Mouse (Mus musculus) c-Kit-positive CD71-positive TER-119-negative erythroid progenitor cells, embryonic 14.5 days (primary cell): ENCODE data around the gene Rpl21.

ENCODE experiments used
- DNase-seq: peaks from one replicate; pipeline ENCODE4 v3.0.0-alpha.2; 2013; ENCODE audit warnings: low read depth

Gene Rpl21

DNA sequence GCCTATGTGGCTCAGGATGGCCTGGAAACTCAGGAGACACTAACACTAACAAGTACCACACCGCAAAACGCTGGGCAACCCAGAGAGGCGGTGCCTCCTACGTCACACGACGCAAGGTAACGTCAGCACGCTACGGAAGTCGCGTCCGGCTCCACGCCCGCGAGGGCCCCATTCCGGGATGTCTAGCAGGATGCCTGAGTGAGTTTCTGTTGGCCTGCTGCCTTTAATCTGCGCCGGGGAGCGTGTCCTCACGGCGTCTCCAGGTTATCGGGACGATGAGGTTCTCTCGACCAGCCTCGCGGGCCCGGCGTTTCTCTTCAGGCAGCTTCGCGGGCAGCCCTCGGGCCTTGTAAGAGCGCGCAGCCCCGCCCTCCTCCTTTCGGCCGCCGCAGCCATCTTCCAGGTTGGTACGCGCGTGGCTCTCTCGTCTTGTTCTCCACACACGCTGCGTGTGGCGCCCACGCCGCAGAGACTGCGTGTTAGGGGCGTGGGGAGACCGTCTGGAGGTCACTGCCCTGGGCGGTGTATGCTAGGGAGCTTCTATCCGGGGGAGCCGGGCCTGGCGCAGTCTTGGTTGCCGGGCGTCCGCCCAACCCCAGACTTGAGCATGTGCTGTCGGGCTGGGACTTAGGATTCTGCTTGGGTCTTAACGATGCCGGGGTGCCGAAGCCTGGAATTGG lies at the start of gene Rpl21:
Gene Rpl21 (plus strand): TSS at position 122 of the 680 bp plus-strand sequence.
- DNase-seq, result peak; percentile 86

- no peak for DNase-seq
Measured at GRCm38 (mm10) chr5:146783300-146783699, 49.4 kb upstream of the Rpl21 start.

DNA sequence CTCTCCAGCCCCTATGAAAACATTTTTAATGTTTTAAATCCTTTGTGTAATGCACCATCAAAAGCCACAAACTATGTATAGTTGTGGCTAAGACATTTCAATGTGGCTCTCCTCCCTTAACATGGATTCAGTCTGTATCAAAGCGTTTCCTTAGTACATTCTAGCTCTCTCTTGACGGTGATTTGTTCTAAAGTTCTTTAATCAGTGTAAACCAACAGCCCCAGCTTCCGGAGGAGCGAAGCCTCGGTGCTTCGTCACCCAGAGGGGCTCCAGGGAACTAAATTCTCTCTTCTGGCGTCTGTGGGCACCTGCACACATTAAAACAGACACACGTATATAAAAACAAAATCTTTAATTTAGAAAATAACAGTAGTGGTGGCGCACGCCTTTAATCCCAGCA lies 48.8 kb upstream of the Rpl21 start:
- no peak for DNase-seq

- no peak for DNase-seq
Measured at GRCm38 (mm10) chr5:146786123-146786522, 46.6 kb upstream of the Rpl21 start.

GRCm38 (mm10) chr5:146789413-146789812 lies 43.3 kb upstream of the Rpl21 start:
- DNase-seq, result no peak

GRCm38 (mm10) chr5:146790944-146791343 lies 41.7 kb upstream of the Rpl21 start:
- no peak for DNase-seq

GRCm38 (mm10) chr5:146792140-146792791 lies 40.4 kb upstream of the Rpl21 start:
- DNase-seq, result no peak

- DNase-seq, result no peak
Measured at GRCm38 (mm10) chr5:146793630-146794083, 39.0 kb upstream of the Rpl21 start.

GRCm38 (mm10) chr5:146794084-146794852 lies 38.4 kb upstream of the Rpl21 start:
- DNase-seq, result no peak

DNA sequence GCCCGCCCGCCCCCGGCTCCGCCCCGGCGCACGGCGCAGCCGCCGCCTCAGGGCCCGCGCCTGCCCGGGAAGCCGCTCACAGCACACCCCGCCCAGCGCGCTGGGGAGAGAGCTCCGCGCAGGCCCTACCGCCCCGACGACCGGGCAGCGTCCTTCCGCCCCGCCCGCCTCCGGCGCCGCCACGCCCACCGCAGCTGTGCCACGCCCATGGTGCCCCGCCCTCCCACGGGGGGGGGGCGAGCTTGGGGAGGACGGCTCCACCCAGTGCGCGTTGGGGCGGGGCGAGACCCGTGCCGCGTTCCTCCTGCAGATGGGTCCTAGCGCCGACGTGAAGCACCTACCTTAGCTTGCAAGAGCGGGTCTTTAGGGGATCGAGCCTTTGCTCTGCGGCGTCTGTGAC lies 37.8 kb upstream of the Rpl21 start, which contains the start of gene Usp12:
Gene Usp12 (minus strand): TSS at position 154 of the 400 bp plus-strand sequence.
- peak; percentile 86 for DNase-seq

- DNase-seq, result no peak
Measured at GRCm38 (mm10) chr5:146795728-146796127, 37.0 kb upstream of the Rpl21 start.

GRCm38 (mm10) chr5:146798031-146798430 lies 34.7 kb upstream of the Rpl21 start:
- no peak for DNase-seq

DNA sequence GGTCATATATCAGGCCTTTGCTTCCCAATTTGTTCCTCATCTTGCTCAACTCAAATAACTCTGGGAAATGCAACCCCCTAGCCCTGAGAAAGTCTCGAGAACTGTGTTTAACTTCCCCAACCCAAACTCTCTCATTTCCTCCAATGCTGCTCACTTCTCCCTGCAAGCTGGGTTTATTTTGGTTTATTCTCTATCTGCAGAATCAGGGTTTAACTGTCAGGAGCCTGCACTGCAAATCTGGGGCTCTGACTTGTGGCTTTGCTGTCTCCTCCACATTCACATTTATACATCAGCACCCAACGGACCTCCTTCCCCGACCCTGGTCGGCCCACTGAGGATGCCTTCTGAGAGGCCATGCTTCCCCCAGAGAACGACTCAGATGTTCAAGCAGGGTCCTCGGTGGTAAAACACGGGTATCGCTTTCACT lies 26.7 kb upstream of the Rpl21 start:
- DNase-seq, result no peak

DNA sequence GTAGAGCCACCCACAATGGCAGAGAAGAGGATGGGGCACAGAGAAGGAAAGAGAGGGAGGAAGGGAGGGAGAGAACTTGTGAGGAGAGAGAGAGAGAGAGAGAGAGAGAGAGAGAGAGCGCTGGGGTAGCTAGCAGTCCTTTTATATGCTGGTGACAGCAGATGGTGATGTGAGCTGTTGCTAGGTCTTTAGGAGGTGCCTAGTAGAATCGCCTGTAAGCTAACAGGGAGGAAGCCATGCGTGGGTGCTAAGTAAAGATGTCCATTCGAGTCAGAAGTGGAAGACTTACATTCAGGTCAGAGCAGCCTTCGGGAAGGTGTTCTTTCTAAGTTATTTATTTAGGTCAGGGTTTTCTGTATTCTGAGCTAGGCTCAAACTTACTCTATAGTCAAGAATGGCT lies 22.7 kb upstream of the Rpl21 start:
- no peak for DNase-seq

DNA sequence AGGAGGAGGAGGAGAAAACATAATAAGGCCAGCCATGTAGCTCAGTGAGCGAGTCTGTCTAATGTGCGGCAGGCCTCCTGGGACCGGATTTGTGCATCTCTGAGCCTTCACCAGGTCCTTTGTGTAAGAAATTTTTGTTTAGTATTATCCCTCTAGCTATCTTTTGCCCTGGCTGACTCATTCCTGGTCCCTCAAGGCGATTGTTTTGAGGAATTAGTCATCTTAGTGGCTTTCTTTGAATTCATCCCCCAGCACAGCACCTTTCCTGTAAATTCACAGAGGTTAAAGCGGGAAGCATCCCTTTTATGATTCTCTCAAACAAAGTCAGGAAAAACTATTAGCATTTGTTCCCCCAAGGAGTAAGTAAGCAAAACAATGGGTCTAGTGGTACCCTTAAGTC lies 19.8 kb upstream of the Rpl21 start:
- DNase-seq, result no peak

- no peak for DNase-seq
Measured at GRCm38 (mm10) chr5:146813421-146813820, 19.3 kb upstream of the Rpl21 start.

GRCm38 (mm10) chr5:146815394-146815793 lies 17.3 kb upstream of the Rpl21 start:
- DNase-seq, result no peak

DNA sequence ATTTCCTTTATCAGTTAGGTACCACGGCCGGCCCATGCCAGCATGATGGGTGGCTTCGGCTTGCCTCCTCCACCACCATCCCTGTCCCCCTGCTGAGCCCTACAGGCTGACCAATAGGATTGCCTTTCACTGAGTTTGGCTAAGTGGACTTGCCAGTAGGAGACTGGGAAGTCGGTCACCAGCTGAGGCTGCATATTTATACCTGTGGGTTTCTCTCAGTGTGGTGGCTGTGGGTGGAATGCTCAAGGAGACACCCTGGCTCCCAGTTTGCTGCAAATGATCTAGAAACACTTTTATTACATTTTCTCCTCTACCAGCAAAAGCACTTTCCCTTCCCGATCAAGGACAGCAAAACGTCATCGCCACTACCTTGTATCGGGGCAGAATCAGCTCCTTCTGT lies 15.1 kb upstream of the Rpl21 start:
- DNase-seq, result no peak

- DNase-seq, result no peak
Measured at GRCm38 (mm10) chr5:146818906-146819623, 13.6 kb upstream of the Rpl21 start.

DNA sequence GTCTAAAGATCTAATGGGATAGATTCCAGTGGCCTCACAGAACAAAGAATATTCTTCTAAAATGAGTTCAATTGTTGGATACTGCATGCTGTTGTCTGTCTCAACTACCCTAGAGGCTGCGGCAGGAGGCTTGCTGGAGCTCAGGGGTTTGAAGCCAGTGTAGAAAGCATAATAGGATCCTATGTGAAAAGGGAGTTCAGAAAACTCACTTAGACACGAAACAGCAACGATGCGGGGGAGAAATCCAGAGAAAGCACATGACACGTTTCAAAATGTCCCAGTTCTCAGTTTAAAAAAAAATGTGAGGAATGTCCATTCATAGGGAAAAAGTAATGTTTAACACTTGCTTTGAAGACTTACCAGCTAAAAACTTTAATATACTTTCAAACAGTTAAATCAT lies 9.7 kb upstream of the Rpl21 start:
- no peak for DNase-seq

DNA sequence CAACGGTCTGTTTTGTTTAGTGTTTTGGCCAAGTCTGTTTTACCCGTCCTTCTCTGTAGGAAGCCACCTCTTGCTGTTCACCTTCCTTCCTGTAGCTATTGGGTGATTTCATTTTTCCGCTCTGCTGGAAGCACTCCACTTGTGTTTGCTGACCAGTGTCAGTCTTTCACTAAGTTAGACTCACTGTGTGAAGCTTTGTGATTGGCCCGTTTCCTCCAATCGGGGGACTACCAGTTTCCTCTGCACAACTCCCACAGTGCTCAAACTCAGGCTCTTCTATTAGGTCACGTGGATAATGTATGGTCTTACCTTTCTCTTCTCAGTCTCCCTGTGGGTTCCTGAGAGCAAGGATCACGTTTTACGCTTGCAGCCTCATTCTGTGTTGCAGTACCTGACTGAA lies 3.2 kb upstream of the Rpl21 start:
- no peak for DNase-seq

- DNase-seq, result no peak
Measured at GRCm38 (mm10) chr5:146832435-146832768, 288 bp upstream of the Rpl21 start.
